Mouse (Mus musculus) limb, embryonic 10.5 days (tissue): ENCODE measurements around the gene Bace1. TPM values are rescaled to one million over a fixed set of nuclear protein-coding genes. Genes with fewer than 3 reads are reported as not detected.
"Not testable (repeated sequence)": the region's sequence is repeated elsewhere in the genome, so short reads cannot be mapped to it uniquely, and the experiment has no call there.

Experiments
- DNase-seq: peaks from one replicate; pipeline ENCODE4 v3.0.0-alpha.2; 2017; ENCODE audit warnings: low spot score
- H3K27ac ChIP-seq: fragments of 300-500 bp; sonication (generic); 2 replicates; pipeline ENCODE4 v1.5.1; 2016; ENCODE audit warnings: mild to moderate bottlenecking
- H3K27me3 ChIP-seq: fragments of 300-500 bp; sonication (generic); 2 replicates; pipeline ENCODE4 v1.6.1; 2016; ENCODE audit warnings: low read depth, mild to moderate bottlenecking; ENCODE audit not compliant: poor library complexity, severe bottlenecking
- H3K36me3 ChIP-seq: fragments of 300-500 bp; sonication (generic); 2 replicates; pipeline ENCODE4 v1.6.1; 2016; ENCODE audit warnings: mild to moderate bottlenecking, moderate library complexity
- H3K4me1 ChIP-seq: fragments of 300-500 bp; sonication (generic); 2 replicates; pipeline ENCODE4 v1.6.1; 2016
- H3K4me3 ChIP-seq: fragments of 300-500 bp; sonication (generic); 2 replicates; pipeline ENCODE4 v1.5.1; 2016; ENCODE audit warnings: mild to moderate bottlenecking, moderate library complexity
- H3K9me3 ChIP-seq: fragments of 300-500 bp; sonication (generic); replicated peaks from 2 replicates; pipeline ENCODE4 v1.6.1; 2016; ENCODE audit warnings: mild to moderate bottlenecking
- WGBS: fragments of 180-500 bp; shearing (Covaris S2); methylation state at CpG from one replicate; pipeline ENCODE4 v1.1.7; 2016; 5-methylcytosine and 5-hydroxymethylcytosine counted together
- polyA plus RNA-seq: library from polyadenylated mRNA; unstranded; fragments of >200 nt; fragmentation: Nextera tagmentation; extraction: Ambion mirVana; gene quantifications from 2 replicates; pipeline ENCODE4 v1.2.1, GENCODE M21; 2016

Gene Bace1
- polyA plus RNA-seq, 1 experiment from 2014 or later = 22.1 TPM

DNA sequence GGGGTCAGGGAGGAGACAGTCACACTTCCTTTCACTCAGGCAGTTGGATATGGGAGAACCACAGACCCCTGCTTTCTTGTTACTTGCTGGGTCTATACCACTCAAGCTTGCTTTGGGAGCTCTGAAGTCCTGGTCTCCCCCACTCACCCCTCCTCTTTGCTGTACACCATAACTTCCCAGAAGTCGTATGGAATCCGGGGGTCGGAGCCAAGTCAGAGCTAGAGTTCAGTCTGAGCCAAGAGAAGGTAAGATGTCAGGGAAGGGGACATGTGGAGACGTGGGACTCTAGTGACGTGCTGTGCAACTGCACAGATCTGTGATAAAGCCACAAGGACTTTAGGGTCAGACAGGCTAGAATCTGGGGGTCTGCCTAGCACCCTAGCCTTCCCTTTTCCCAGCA, 2.0 kb downstream of the Bace1 start:
- peaks cover 26% of the 10 kb centered on the region for H3K4me1 ChIP-seq
- DNase-seq = no peak
- H3K9me3 ChIP-seq = no peaks in the 10 kb centered on the region
- no peaks in the 10 kb centered on the region for H3K27me3 ChIP-seq
- peak overlapping the region; percentile 72; the same call in 1 of the 2 replicates for H3K4me3 ChIP-seq
- H3K36me3 ChIP-seq = peaks cover under 1% of the 10 kb centered on the region; the same call in 1 of the 2 replicates
- H3K27ac ChIP-seq = no peak overlapping the region
- WGBS = 77% methylated on average over 5 of the region's 5 CpGs

DNA sequence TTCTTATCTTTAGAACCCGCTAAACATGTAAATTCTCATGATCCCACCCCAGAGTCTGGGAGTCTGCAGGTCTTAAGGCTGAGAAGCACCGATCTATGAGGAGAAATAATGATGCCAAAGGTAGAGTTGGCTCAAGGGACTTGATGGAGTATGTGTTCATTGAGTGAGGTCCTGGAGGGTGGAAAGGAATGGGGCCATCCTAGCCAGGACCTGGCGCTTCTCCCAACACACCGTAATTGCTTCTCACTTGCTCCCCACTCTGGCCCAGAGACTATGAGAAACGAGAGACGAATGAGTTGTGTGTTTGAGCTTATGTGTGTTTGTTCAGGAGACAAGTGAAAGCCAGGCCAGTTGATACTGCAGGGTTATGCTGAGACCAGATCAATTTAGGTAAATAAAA, 3.1 kb downstream of the Bace1 start:
- Histone ChIP-seq H3K4me3 (no peak overlapping the region), H3K4me1 (peaks cover 26% of the 10 kb centered on the region), H3K27me3 (no peaks in the 10 kb centered on the region), H3K27ac (no peak overlapping the region), H3K9me3 (no peaks in the 10 kb centered on the region), H3K36me3 (peaks cover 2% of the 10 kb centered on the region; the same call in 1 of the 2 replicates)
- no peak for DNase-seq
- 88% methylated on average over 6 of the region's 6 CpGs for WGBS

DNA sequence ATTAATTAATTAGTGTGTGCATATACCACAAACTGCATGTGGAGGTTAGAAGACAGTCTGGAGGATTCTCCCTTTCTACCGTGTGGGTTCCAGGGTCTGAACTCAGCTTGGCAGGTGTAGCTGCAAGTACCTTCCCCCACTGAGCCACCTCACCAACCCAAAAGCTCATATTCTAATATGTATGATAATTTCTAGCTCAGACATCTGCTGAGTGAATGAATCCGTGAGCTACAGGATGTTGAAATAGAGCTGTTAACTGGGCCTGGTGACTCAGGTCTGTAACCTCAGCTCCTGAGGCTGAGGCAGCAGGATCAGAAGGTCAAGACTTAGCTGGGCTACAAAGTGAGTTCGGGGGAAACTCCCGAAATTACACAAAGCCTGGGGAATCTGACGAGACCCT, 4.6 kb downstream of the Bace1 start:
- no peak for DNase-seq
- Histone ChIP-seq H3K36me3 (peaks cover 2% of the 10 kb centered on the region; the same call in 1 of the 2 replicates), H3K4me3 (no peak overlapping the region), H3K9me3 (no peaks in the 10 kb centered on the region), H3K27ac (no peak overlapping the region), H3K4me1 (peaks cover 26% of the 10 kb centered on the region), H3K27me3 (no peaks in the 10 kb centered on the region)
- 87% methylated on average over 5 of the region's 5 CpGs for WGBS

DNA sequence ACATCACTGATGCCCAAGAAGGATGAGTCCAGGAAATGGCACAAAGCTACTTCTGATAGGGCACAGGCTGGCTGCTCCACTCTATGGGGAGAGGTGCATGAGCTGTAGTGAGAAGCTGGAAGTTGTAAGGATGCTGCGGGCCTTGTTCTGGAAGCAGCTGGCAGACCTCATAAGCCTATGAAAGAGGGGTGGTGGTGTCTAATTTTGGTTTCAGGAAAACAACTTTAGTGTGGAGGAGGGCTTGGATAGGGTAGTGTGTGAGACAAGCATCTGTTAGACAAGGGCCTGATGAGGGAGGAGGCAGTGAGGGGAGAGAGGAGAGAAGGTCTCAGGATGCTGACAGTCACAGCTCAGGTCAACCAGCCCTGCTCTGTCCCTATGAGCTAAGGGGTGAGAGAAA, 5.4 kb downstream of the Bace1 start:
- no peaks in the 10 kb centered on the region for H3K27me3 ChIP-seq
- no peaks in the 10 kb centered on the region for H3K9me3 ChIP-seq
- peaks cover 23% of the 10 kb centered on the region for H3K4me1 ChIP-seq
- WGBS = 91% methylated on average over 1 of the region's 1 CpGs
- H3K27ac ChIP-seq = no peak overlapping the region
- DNase-seq = no peak
- H3K36me3 ChIP-seq = peaks cover 2% of the 10 kb centered on the region; the same call in 1 of the 2 replicates
- no peak overlapping the region for H3K4me3 ChIP-seq

DNA sequence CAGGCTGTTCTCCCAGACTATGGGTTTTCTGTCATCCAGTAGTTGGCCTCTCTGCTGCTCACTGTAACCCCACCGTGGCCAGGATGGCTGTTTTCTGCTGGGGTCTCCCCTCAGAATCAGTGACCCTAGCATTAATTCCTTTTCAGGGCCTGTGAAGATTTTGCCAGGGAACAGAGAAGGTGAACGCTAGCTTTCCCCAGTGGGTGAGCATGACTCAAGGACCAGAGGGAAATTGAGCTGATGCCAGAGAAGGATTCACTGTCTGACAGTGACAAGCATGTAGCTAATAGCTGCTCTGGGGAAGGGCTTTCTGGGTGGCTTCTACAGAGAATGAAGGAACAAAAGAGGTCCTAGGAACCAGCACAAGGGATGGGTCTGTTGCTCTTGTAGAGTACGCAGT, 7.2 kb downstream of the Bace1 start:
- Histone ChIP-seq H3K9me3 (no peaks in the 10 kb centered on the region), H3K27ac (no peak overlapping the region), H3K4me3 (no peak overlapping the region), H3K27me3 (no peaks in the 10 kb centered on the region), H3K36me3 (peaks cover 2% of the 10 kb centered on the region; the same call in 1 of the 2 replicates), H3K4me1 (peaks cover 8% of the 10 kb centered on the region; the same call in 1 of the 2 replicates)
- 93% methylated on average over 3 of the region's 3 CpGs for WGBS
- DNase-seq = no peak

DNA sequence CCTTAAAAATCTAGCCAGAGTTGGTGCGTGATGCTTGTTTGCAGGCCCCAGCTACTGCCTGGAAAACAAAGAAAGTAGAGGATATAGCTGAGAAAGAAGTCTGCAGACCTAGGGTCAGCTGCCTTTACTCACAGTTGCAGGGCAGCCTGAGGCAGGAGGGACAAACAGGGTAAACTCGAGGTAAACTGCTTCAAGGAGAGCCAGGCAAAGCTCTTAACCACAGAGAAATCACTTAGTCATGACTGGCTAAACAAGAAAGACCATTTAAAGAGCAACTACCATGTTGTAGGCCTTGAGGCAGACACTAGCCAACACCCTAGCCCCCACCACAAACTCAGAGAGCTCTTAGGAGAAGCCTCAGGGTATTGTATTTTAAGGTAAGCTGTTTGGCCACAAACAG, 7.8 kb downstream of the Bace1 start:
- not testable (repeated sequence) for DNase-seq, H3K4me1 ChIP-seq, H3K36me3 ChIP-seq, H3K27me3 ChIP-seq, H3K27ac ChIP-seq, H3K9me3 ChIP-seq, H3K4me3 ChIP-seq
- 78% methylated on average over 2 of the region's 2 CpGs for WGBS

DNA sequence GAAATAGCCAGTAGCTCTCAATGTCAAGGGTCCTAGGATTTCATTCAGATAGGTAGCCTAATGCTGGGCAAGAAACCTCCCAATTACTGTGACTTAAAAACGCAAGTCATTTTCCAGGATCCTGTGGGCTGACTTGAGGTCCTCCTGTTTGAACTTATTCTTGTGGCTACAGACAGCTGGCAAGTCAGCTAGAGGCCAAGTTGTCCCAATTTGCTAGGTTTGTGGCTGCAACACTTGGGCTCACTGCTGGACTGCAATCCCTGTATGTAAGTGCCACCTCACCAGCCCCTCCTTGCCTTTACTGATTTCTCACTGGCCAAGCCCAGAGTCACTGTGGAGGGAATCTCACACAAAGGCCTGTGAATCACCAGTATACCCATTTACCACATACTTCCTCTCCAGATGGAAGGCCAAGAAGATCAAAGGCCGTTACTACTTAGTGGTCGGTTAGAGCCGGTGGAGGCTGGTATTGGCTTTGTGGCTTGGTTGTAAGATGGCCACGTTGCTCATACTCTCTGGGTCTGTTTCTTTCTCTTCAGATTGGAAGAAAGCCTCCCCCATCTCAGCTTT, 8.6 kb downstream of the Bace1 start:
- 69% methylated on average over 5 of the region's 5 CpGs for WGBS
- Histone ChIP-seq H3K27me3 (no peaks in the 10 kb centered on the region), H3K4me3 (no peak overlapping the region), H3K4me1 (0 out of 2 replicates have a peak, but pooled peaks cover 3% of the 10 kb centered on the region), H3K27ac (no peak overlapping the region), H3K36me3 (peaks cover 2% of the 10 kb centered on the region; the same call in 1 of the 2 replicates), H3K9me3 (no peaks in the 10 kb centered on the region)
- DNase-seq = no peak

DNA sequence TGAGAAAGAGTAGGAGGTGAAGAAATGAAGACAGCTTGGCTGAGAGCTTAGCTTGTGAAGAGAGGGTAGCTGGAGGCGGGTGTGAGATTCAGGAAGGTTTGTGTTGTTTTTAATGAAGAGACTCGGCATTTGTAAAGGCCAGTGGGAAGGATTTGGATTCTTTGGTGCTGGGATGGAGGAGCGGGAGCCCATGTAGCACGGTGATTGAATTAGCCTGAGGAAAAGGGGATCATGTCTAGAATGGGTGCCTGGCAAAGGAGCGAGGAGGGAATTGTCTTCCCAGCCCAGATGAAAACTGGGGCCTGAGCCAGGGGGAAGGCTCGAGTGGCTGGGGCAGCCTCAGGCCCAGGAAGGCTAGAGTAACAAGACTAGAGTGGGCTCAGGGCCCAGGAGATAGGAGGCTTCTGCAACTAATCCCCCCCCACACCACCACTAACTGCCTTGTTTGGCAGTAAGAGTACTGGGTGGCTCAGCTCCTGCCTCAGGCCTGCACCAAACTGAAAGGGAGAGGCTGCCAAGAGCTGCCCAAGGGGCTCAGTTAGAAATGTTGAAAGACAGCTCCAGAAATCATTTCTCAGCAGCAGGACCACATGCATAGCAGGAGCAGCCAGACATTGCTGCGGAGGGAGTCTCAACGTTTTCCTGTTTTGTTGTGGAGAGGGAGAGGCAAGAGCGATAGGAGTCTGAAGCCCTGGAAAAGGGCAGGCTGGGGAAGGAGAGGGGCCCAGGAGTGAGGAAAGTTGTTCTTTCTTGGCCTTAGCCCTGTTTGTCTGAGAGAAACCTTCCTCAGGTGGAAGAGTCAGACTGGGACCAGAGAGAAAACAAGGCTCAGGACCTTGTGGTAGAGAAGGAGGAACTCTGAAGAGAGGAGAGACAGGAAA, 11.4 kb downstream of the Bace1 start:
- 0 out of 2 replicates have a peak, but pooled peaks cover 3% of the 10 kb centered on the region for H3K4me1 ChIP-seq
- no peak overlapping the region for H3K27ac ChIP-seq
- no peaks in the 10 kb centered on the region for H3K9me3 ChIP-seq
- 80% methylated on average over 9 of the region's 9 CpGs for WGBS
- no peak for DNase-seq
- no peaks in the 10 kb centered on the region for H3K27me3 ChIP-seq
- H3K4me3 ChIP-seq = no peak overlapping the region
- peaks cover 14% of the 10 kb centered on the region for H3K36me3 ChIP-seq

DNA sequence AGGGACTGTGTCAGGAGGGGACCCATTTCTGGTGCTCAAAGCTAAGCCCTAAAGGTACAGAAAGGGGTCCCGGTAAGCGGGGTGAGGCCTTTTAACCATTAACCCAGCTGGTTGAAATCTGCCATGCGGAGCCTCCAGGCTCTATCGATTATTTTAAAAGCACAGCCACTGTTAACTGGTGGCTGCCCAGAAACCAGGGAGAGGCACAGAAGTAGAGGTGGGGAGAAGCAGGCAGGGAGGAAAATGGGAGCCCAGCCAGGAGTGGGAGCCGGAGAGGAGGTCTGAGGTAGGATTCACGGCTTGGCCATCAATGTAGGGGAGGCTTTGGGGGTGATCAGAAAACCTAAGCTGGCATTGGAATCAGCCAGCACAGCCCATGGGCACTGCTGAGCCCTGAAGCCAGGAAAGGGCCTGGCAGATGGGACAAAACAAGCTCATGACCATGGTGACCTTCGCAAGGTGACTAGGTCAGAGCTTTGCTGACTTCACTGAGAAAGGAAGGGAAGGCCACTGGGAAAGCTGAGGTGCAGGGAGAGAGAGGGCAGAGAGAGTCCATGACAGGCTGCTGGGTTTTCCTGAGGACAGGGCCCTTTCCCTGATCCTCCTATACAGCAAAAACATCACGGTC, 12.3 kb downstream of the Bace1 start:
- no peak for DNase-seq
- Histone ChIP-seq H3K4me1 (0 out of 2 replicates have a peak, but pooled peaks cover 3% of the 10 kb centered on the region), H3K27ac (no peak overlapping the region), H3K27me3 (no peaks in the 10 kb centered on the region), H3K36me3 (peaks cover 19% of the 10 kb centered on the region), H3K9me3 (no peaks in the 10 kb centered on the region), H3K4me3 (no peak overlapping the region)
- 91% methylated on average over 8 of the region's 8 CpGs for WGBS

DNA sequence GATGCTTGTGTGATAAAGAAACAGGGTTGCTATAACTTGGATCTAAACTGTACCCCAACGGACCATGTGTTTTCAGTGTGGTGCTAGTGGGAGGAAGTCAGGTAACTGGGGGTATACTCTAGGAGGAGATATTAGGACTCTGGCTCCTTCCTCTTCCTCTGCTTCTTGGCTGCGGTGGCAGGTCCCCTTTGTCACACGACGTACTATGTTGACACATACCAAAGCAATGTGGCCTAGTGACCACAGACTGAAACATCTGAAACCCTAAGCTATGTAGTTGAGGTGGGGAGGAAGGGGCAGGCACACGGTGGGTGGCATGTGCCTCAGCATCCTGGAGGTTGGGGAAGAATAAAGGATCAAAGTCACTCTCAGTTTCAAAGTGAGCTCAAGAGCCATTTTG, 12.9 kb downstream of the Bace1 start:
- Histone ChIP-seq H3K9me3 (no peaks in the 10 kb centered on the region), H3K4me1 (0 out of 2 replicates have a peak, but pooled peaks cover 3% of the 10 kb centered on the region), H3K4me3 (no peak overlapping the region), H3K36me3 (peaks cover 26% of the 10 kb centered on the region), H3K27me3 (no peaks in the 10 kb centered on the region), H3K27ac (no peak overlapping the region)
- DNase-seq = no peak
- WGBS = 77% methylated on average over 5 of the region's 5 CpGs

DNA sequence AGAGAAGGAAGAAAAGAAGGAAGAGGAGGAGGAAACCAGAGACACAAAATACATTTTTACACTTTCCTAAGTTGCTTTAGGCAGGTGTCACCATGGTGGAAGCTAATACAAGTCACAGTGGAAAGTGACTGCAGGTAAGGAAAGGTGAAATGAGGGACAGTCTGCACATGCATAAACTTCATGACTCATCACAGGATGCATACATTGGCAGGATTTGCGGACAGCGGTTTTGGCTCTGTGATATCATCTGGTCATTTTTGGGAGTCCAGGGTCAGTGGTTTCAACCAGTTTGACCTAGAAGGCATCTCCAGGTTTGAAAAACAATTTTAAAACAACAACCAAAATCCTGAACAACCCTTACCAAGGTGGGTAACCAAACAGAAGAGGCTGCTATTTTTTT, 13.4 kb downstream of the Bace1 start:
- 88% methylated on average over 2 of the region's 2 CpGs for WGBS

DNA sequence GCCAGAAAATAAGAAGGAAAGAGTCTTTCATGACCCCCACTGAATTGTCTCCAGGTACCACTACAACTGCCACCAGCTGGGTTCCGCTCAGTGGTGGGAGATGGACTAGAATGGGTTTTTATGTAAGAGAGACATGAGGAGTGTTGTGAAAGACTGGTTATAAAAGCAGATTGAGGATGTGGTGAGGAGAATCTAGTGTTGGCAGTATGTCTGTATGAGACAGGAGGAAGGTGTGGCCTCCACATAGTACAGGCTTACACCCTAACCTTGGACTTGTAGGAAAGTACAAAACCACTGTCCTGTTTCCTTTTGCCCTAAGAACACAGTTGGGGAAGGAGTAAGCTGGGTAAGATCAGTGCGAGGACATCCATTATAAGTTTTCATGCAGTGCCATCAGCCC, 15.3 kb downstream of the Bace1 start:
- Histone ChIP-seq H3K36me3 (peaks cover 48% of the 10 kb centered on the region), H3K4me1 (0 out of 2 replicates have a peak, but pooled peaks cover 3% of the 10 kb centered on the region), H3K27ac (no peak overlapping the region), H3K9me3 (no peaks in the 10 kb centered on the region), H3K27me3 (no peaks in the 10 kb centered on the region), H3K4me3 (no peak overlapping the region)
- WGBS = 95% methylated on average over 2 of the region's 2 CpGs
- DNase-seq = no peak

More for the DNA sequence above, 13.4 kb downstream of the Bace1 start:
- DNase-seq = no peak
- Histone ChIP-seq H3K27ac (no peak overlapping the region), H3K4me1 (0 out of 2 replicates have a peak, but pooled peaks cover 3% of the 10 kb centered on the region), H3K9me3 (no peaks in the 10 kb centered on the region), H3K4me3 (no peak overlapping the region), H3K27me3 (no peaks in the 10 kb centered on the region), H3K36me3 (peaks cover 29% of the 10 kb centered on the region)

DNA sequence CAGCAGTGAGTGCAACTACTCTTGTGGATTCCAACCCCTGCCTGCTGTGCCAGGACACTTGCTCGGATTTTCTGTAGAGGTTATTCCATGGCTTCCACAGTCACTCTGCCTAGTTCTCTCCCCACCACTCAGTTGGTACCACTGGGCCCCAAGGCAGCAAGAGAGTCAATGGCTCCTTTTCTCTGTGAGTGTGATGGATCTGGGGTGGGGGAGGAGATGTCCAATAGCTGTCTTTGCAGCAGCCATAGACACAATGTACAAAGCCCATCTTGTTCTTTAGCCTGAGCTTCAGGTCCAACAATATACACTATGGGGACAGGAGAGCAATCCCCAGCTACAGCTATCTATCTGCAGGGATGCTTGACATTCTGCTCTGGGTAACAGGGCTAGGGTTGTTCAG, 15.8 kb downstream of the Bace1 start:
- H3K27me3 ChIP-seq = no peaks in the 10 kb centered on the region
- H3K4me1 ChIP-seq = 0 out of 2 replicates have a peak, but pooled peaks cover 3% of the 10 kb centered on the region
- 92% methylated on average over 1 of the region's 1 CpGs for WGBS
- H3K36me3 ChIP-seq = peaks cover 52% of the 10 kb centered on the region
- no peak overlapping the region for H3K4me3 ChIP-seq
- no peak overlapping the region for H3K27ac ChIP-seq
- no peak for DNase-seq
- H3K9me3 ChIP-seq = no peaks in the 10 kb centered on the region
